Mouse (Mus musculus): Measurements from ENCODE around the gene Clhc1. TPM values are rescaled to one million over a fixed set of nuclear protein-coding genes. Genes with fewer than 3 reads are reported as not detected.

Gene Clhc1
- polyA plus RNA-seq (2014; fragmentation: Illumina TruSeq; extraction: RNeasy Lipid Tissue Mini Kit (QIAGEN cat#74804); ENCODE audit: insufficient read depth, low read depth, low replicate concordance), result 0.14 TPM

DNA sequence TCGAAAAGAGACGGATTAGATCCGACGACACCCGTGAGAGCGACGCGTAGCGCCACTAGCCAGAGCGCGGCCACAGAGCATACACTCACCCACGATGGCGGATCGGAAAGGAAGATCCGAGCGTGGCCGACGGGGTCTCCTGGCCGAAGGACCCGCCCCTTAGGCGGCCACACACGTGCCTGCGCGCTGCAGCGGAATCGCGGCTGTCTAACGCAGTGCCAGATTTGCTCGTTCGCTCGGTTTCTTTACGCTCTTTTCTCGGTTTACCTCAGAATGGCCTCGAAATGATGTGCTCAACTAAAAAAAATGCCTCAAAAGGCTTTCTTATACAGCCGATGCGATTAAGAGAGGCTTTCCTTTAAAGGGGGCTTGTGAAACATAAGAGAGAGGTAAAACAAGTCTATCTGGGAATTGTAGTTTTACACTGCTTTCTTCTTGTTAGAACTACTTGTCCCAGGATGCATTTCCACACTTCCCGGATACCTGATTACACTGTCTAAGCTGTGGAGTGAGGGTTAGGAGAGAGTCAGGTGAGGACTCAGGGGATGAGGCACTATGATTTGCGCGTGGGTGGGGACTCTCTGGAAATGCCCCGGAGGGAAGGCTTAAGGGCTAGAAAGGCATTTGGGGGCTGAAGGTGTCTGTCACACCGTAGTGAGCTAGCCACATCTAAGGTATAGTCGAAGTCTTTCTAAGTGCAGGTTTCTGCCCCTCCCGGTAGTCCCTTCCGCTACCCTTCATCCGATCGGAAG is at the start of gene Clhc1, which contains the start of gene Rps27a:
Gene Clhc1 (plus strand): TSS at position 199 of the 752 bp plus-strand sequence.
Gene Rps27a (minus strand): TSS at position 358 of the 752 bp plus-strand sequence.

DNA sequence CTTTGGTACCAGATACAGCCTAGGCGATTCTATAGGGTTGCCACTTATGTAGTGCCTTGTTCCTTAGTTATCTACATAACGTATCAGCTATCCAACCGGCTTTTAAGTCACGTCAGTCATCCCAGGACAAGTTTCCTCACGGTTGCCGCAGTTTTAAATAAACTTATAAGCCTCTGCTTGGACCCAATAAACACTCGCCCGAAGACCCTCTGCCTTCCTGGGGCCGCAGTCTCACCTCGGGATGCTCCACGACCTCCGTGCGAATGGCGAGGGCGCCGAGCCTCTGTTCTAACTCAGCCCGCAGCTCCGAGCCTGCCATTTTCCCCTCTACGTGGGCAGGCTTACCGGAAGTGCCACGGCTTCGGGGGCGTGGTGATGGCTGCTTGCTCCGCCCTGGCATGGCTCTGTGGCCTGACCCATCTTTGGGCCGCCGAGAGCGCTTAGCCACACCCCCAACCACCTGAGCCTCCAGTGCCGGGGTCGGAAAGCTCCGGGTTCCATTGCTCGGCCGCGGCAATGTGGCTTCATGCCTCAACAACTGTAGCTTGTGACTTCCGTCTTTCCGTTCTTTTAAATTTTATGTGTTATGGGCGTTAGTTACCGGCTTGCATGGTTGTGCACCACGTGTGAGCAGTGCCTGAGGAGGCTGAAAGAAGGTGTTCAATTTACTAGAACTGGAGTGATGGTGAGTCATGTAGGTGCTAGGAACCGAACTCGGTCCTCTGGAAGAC is 32.9 kb upstream of the Clhc1 start, which contains the start of gene Prorsd1:
Gene Prorsd1 (minus strand): TSS at position 352 of the 731 bp plus-strand sequence.

DNA sequence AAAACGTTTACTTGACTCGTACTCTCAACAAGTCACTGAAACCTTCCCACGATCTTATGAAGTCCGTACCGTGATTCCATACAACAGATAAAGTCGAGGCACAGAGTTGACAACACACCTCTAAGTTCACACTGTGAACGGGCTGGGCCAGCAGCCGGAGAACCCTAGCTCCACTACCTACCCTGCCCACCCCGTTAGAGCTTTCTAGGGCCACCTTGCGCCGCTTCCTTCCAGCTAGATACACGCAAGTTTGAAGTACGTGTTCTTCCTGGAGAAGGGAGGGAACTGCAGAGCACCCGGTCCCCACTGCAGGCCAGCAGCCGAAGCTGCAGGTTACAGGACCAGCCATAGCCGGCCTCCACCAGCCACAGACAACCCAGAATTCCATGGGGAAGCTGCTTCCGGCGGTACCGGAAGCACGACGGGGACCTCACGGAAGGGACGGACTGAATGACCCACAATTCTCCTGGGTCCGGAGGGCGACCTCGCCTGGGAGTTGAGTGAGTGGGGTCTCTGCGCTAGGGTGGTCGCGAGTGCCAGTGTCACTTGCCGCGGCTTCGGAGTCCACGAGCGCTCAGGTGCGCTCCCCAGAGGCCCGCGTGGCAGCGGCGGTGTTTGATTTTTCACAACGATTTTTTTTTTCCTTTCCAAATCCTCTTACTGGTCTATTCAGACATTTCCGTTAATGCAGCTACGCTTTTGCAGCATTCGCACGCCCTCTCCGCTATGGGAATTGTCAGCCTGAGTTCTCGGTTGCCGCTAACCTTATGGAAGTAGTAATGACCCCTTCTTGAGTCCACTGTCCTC is 21.6 kb upstream of the Clhc1 start, which contains the start of gene Mtif2:
Gene Mtif2 (plus strand): TSS at position 421 of the 807 bp plus-strand sequence.

Other genes with a start within 250 kb of the Clhc1 start
- gene Ccdc88a, start 174.3 kb upstream of the Clhc1 start, polyA plus RNA-seq (2014; fragmentation: Illumina TruSeq; extraction: RNeasy Lipid Tissue Mini Kit (QIAGEN cat#74804); ENCODE audit: insufficient read depth, low read depth, low replicate concordance), result 2.5 TPM
- 23.2 TPM for gene Prorsd1, start 32.9 kb upstream of the Clhc1 start, polyA plus RNA-seq (2014; fragmentation: Illumina TruSeq; extraction: RNeasy Lipid Tissue Mini Kit (QIAGEN cat#74804); ENCODE audit: insufficient read depth, low read depth, low replicate concordance)
- 10.6 TPM for gene Mtif2, start 21.5 kb upstream of the Clhc1 start, polyA plus RNA-seq (2014; fragmentation: Illumina TruSeq; extraction: RNeasy Lipid Tissue Mini Kit (QIAGEN cat#74804); ENCODE audit: insufficient read depth, low read depth, low replicate concordance)
- 1,733 TPM for gene Rps27a, start 159 bp downstream of the Clhc1 start, polyA plus RNA-seq (2014; fragmentation: Illumina TruSeq; extraction: RNeasy Lipid Tissue Mini Kit (QIAGEN cat#74804); ENCODE audit: insufficient read depth, low read depth, low replicate concordance)
- gene Rtn4, start 145.0 kb downstream of the Clhc1 start, polyA plus RNA-seq (2014; fragmentation: Illumina TruSeq; extraction: RNeasy Lipid Tissue Mini Kit (QIAGEN cat#74804); ENCODE audit: insufficient read depth, low read depth, low replicate concordance), result 126 TPM